Mouse (Mus musculus) CD4-positive helper T cell, adult 2 months (primary cell): ENCODE measurements around the gene Ak7.

Experiments
- DNase-seq: peaks from one replicate; pipeline ENCODE4 v3.0.0-alpha.2; 2012; ENCODE audit warnings: low read depth, missing footprints, low spot score

Ak7 gene

DNA sequence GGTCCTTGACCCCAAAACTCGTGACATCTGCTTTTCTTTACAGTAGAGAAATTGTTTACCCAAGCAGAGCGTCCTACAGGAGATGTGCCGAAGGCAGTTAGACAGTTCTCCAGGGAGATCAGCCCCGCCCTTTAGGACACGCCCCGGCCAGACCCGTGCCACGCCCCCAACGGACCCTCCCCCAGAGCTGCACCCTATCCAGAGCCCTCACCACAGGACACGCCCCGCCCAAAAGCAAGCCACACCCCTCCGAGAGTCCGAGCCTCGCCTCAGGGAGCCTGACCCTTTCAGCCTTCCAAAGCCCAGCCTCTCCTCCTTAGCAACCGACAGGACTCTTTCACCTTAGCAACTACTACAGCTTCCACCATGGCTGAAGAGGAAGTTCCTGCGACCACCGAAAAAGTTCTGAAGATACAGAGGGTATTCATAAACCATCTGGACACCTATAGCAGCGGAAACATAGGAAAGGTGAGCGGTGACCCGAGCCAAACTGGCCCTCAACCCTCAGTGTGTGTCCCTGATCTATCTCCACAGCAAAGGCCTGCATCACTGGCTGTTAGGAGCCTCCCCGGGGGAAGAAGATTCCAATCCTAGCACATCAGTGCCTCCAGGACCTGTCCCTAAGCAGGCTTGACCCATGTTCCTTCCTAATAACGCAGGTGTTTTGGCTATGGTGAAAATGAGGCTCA is at the start of gene Ak7:
Gene Ak7 (plus strand): TSS at position 178 of the 689 bp plus-strand sequence.
- DNase-seq = peak; percentile 22

- DNase-seq = no peak
Observed at GRCm38 (mm10) chr12:105676274-105676673, 29.5 kb upstream of the Ak7 start.

GRCm38 (mm10) chr12:105678211-105678610 is 27.6 kb upstream of the Ak7 start:
- DNase-seq = no peak

DNA sequence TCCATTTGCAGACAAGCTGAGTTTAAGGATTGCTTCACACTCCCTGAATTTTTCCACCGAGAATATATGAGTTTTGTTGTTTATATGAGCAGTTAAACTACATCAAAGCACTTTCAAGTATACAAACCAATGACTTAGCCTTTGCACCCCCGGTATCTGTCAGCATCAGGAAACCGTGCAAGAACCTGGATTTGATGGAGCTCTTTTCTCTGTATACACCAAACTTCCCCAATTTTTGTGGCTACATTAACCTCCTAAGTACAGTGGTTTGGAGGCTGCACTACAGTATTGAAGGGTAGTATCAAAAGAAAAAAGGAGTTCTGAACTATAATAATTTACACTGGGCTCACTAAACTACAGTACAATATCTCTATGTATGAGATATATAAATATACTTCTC is 27.0 kb upstream of the Ak7 start:
- no peak for DNase-seq

DNA sequence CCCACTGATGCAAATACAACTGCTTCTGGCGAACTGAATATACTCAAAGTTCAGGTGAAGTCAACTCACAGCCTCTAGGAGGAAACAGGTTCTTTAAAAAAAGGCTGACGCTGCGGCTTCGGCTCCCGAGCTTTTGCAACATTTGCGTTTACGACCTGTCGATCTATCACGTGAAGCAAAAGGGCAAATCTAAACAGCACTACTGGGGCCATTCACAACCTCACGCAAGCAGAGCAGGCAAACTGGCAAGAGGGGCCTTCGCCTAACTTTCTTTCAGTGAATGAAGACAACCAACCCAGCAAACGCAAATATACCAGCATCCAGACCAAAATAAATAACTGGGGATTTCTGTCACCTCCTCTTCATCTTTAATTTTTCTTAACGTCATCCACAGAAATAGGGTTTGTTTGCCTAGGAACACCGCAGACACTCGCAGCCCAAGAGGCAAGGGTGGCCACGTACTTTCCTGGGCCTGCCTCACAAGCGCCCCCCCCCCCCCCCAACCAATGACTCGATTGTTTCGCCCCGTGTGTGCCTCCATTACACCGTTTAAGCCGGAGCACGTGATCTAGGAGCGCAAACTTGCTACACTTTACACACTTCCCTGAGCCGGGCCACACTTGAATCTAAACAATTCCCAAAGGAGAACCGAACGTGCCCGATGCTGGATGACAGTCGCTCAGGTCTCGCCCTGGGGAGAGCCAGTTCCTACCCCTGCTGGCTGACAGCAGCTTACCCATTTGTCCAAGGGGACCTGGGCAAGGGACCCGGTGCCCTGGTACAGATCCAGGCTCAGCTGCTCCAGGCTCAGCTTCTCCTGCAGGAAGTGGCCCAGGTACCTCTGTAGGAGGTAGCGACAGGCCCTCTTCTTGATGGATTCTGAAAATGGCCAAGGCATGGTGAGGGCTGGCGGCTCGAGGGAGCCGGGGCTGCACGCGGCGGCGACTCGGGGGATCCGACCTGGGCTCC is 21.6 kb upstream of the Ak7 start, which contains the start of gene Gskip:
Gene Gskip (plus strand): TSS at position 897 of the 969 bp plus-strand sequence.
- DNase-seq = peak; percentile 88

GRCm38 (mm10) chr12:105685001-105685691 is 20.6 kb upstream of the Ak7 start, which contains the start of gene Atg2b:
Gene Atg2b, minus strand, starts transcription at chr12:105685211.
- DNase-seq = peak; percentile 97

GRCm38 (mm10) chr12:105686791-105687190 is 19.0 kb upstream of the Ak7 start:
- no peak for DNase-seq

- DNase-seq = no peak
Observed at GRCm38 (mm10) chr12:105687416-105687815, 18.4 kb upstream of the Ak7 start.

- DNase-seq = no peak
Observed at GRCm38 (mm10) chr12:105688546-105688945, 17.2 kb upstream of the Ak7 start.

DNA sequence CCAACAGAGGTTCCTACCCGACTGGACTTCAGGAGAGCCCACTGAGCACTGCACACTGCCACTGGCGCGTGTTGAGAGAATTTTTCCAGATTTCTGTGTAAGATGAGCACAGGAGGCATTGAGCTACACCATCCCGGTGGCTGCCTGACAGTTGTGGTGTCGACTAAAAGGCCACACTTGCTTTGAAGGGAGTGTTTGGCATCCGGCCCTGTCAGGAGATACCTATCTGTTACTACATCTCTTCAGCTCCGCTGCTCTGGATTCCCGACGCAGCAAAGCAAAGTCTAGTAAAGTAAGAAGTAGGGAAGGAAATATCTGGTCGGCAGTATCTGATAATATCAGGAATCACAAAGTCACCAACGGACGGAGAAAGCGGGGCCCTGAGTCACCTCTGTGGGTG is 16.3 kb upstream of the Ak7 start:
- DNase-seq = no peak

- no peak for DNase-seq
Observed at GRCm38 (mm10) chr12:105694021-105694420, 11.8 kb upstream of the Ak7 start.

DNA sequence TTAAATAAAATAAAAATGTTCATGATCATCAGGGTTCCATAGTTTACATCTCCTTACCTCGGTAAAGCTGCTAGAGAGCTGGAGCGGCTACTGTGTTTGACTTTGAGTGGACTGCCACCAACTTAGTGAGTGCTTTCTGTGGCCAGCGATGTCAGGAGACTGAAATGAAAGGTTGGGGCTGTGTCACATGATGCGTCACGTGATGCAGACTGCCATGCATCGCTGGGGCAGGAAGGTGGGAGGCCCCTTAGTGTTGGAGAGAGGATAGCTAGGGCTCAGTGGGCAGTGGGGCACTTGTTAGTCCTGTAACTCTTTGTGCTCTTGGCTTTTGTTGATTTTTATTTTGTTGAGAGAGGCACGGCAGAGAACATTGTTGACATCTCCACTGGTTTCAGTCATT is 9.9 kb upstream of the Ak7 start:
- no peak for DNase-seq

- DNase-seq = no peak
Observed at GRCm38 (mm10) chr12:105697104-105697780, 8.5 kb upstream of the Ak7 start.

- DNase-seq = no peak
Observed at GRCm38 (mm10) chr12:105700433-105700832, 5.3 kb upstream of the Ak7 start.

DNA sequence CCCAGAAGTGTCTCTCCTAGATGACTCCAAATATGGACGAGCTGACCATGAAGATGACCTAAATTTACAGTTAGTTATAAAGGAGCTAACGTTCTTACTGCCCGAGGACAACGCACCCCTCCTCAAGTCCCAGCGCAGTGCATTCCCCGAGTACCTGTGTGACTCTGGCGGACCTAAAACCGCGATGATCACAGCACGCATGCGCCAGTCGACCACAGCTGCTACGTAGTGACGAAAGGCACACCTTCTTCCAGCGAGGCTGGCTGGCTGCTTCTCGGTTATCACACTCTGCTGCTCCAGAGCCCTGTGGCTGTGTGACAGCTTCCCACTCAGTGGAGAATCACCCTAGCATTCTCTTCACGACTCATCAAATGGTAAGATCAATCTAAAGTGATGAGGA is 12.8 kb downstream of the Ak7 start:
- DNase-seq = peak; percentile 64

GRCm38 (mm10) chr12:105720196-105720595 is 14.4 kb downstream of the Ak7 start:
- no peak for DNase-seq

GRCm38 (mm10) chr12:105721452-105722132 is 15.8 kb downstream of the Ak7 start:
- no peak for DNase-seq

DNA sequence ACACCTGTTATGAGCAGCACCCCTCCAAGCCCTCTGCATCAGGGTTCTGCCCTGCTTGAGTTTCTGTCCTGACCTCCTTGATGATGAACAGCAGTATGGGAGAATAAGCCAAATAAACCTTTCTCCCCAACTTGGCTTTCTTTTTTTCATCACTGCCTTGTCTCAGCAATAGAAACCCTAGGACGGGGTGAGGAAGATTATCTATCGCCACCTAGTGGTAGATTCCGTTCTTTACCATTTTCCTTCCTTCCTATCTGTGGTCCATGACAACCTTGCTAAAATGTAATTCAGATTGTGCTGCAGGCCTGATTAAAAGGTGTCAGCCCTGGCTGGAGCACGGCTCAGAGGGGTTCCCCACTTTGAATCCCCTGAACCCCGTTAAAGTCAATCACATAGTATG is 16.9 kb downstream of the Ak7 start:
- DNase-seq = peak; percentile 63

- DNase-seq = no peak
Observed at GRCm38 (mm10) chr12:105724616-105725015, 18.8 kb downstream of the Ak7 start.

DNA sequence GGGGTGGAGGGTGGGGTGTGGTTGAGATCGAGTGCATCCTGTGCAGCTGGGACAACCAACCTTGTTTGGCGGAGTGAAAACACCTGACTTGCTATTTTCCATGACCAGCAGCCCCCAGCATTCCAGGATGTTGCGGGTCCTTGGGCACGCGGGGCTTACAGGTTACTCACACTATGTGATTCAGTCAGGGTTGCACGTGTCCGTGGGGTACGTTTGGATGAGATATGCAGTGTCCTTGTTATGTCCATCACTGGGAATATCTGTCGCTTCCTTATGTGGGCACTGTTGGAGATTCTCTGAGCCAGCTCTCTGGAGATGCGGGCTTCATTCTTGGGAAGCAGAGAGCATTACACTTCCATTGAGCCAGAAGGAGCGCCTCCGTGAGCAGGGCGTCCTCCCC is 20.0 kb downstream of the Ak7 start:
- no peak for DNase-seq

DNA sequence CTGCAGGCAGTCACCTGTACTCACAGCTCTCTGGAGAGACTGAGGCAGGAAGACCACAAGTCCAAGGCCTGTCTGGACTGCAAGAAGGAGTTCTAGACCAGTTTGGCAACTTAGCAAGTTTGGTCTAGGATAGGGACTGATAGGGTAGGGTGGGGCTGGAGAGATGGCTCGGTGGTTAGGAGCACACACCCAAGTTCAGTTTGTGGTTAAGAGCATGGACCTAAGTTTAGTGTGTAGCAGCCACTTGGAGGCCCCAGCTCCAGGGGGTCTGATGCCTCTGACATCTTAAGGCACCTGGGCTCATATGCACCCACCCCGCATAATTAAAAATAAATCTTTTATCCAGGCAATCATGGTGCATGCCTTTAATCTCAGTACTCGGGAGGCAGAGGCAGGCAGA is 21.5 kb downstream of the Ak7 start:
- DNase-seq = no peak
